Mouse (Mus musculus) spleen, adult 2 months (tissue): ENCODE measurements at regions not wholly inside any gene's neighbourhood (a gene's known extent, or its start where the extent isn't known, plus 50 kb on each side); places are given as distances from the start of the nearest gene placed in this dataset.

Experiments used
- CTCF ChIP-seq: fragments of 200-500 bp; IDR thresholded peaks from 2 replicates; pipeline ENCODE4 v1.5.1; 2011; ENCODE audit warnings: mild to moderate bottlenecking, inconsistent platforms; ENCODE audit not compliant: insufficient read depth, insufficient read length, insufficient replicate concordance; ENCODE audit errors: extremely low read depth
- POLR2A ChIP-seq: fragments of 200-500 bp; IDR thresholded peaks from 2 replicates; pipeline ENCODE4 v1.6.1; 2011; ENCODE audit warnings: low read depth, low read length, inconsistent platforms

DNA sequence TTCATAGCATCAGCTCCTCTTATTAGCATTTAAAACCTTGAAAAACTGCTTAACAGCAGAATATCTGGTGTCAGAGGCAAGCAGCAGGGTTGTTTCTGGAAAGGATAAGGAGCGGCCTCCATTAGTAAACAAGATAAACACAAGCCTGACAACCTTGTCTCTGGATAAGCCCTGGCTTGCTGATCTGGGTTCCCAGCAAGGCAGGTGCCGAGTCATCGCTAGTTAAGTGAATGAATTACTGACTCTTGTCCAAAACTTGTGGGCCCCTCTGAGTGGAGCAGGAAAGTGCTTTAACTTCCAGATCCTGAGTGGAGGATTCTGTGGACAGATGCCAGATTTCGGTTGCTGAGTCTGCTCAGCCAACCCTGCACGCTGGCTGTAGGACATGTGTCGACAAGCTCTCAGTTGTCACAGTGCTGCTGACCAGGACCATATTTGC, 85.6 kb upstream of the Lgalsl start:
- TF ChIP-seq CTCF (no peak), POLR2A (no peak)
